Mouse (Mus musculus): ENCODE data around the gene Slc25a12. TPM values are rescaled to one million over a fixed set of nuclear protein-coding genes. Genes with fewer than 3 reads are reported as not detected.

Gene Slc25a12
- 37.0 and 40.8 TPM in 2 replicates for polyA plus RNA-seq (2012; rRNA removed)

GRCm38 (mm10) chr2:71367125-71367880 lies at the start of gene Slc25a12:
Gene Slc25a12 (minus strand): TSS chr2:71367749.

GRCm38 (mm10) chr2:71388951-71389763 lies 21.6 kb upstream of the Slc25a12 start, which contains the start of gene Hat1:
Gene Hat1 (plus strand): TSS chr2:71388958.

Other genes with a start within 250 kb of the Slc25a12 start
- 5.1 and 7.3 TPM in 2 replicates for gene Cybrd1, start 249.8 kb downstream of the Slc25a12 start, polyA plus RNA-seq (2012; rRNA removed)
- 8.2 and 10.3 TPM in 2 replicates for gene Dync1i2, start 156.0 kb downstream of the Slc25a12 start, polyA plus RNA-seq (2012; rRNA removed)
- 1.6 and 2.9 TPM in 2 replicates for gene Hat1, start 21.2 kb upstream of the Slc25a12 start, polyA plus RNA-seq (2012; rRNA removed)
- gene Metap1d, start 85.5 kb upstream of the Slc25a12 start, polyA plus RNA-seq (2012; rRNA removed) = 18.9 and 26.8 TPM in 2 replicates
- 0.12 and 0.32 TPM in 2 replicates for gene Dlx1, start 160.4 kb upstream of the Slc25a12 start, polyA plus RNA-seq (2012; rRNA removed)
- not detected in 2 replicates for gene Dlx2, start 179.0 kb upstream of the Slc25a12 start, polyA plus RNA-seq (2012; rRNA removed)

Data from ovary, adult 2 months (tissue).